Mouse (Mus musculus): Measurements from ENCODE around the gene Rragd.

- TF ChIP-seq CTCF (IDR thresholded peaks at IDR 0.05; ENCODE audit: low read depth, low read length): no peak
- no peak for TF ChIP-seq POLR2A (IDR thresholded peaks at IDR 0.05; ENCODE audit: borderline replicate concordance, low read depth, low read length)
Observed at GRCm38 (mm10) chr4:33066223-33066960, 83.6 kb downstream of the Rragd start.
